Mouse (Mus musculus) CD4-positive, CD25-positive, alpha-beta regulatory T cell, adult 9 weeks (primary cell): ENCODE data around the gene Olfr1475. TPM values are rescaled to one million over a fixed set of nuclear protein-coding genes. Genes with fewer than 3 reads are reported as not detected.

Experiments
- polyA plus RNA-seq: library from polyadenylated mRNA; unstranded; fragments of 100-300 nt; shearing (Covaris generic); gene quantifications from one replicate; pipeline ENCODE4 v1.2.1, GENCODE M21; 2017

The Olfr1475 gene
- not detected for polyA plus RNA-seq

DNA sequence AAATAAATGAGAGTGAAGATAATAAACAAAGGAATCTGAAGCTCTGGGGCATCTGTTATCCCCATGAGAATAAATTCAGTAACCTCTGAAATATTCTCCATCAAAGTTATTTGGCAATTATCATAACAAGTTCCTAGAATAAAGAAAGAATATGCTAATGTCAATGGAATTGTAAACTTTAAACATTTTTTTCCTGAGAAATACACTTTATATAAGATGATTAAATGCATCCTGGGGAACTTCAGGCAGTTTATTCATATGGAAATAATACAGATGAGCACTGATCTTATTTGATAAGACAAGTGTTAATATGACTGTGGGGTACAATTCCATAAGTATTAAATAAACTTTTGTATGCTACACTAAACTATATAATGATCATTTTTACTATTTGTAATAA is at the start of gene Olfr1475:
Gene Olfr1475 (minus strand): TSS at position 101 of the 400 bp plus-strand sequence.

GRCm38 (mm10) chr19:13527613-13528012 is 47.6 kb upstream of the Olfr1475 start, which contains the start of gene Olfr1480:
Gene Olfr1480 (plus strand): TSS chr19:13527913.

GRCm38 (mm10) chr19:13500246-13500645 is 20.2 kb upstream of the Olfr1475 start, which contains the start of gene Olfr1477:
Gene Olfr1477 (plus strand): TSS chr19:13500546.

DNA sequence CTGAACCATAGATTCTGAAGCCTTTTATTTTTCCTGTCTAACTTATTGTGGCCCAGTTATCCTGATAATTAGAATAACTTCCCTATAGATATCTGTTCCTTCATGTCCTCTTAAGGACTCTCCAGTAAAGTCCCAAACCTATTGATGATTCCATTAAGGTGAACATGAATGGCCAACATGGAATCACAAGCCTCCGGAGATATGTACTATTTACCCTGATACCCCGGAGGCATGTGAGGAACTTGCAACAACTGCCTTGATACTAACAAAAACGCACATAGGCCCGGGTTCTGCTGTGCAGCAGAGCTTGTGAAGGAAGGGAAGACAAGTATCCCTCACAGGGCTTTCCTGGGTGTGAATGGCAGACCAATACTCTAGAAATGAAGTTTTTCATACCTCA is 10.7 kb downstream of the Olfr1475 start, which contains the start of gene Olfr1474:
Gene Olfr1474 (plus strand): TSS at position 301 of the 400 bp plus-strand sequence.

DNA sequence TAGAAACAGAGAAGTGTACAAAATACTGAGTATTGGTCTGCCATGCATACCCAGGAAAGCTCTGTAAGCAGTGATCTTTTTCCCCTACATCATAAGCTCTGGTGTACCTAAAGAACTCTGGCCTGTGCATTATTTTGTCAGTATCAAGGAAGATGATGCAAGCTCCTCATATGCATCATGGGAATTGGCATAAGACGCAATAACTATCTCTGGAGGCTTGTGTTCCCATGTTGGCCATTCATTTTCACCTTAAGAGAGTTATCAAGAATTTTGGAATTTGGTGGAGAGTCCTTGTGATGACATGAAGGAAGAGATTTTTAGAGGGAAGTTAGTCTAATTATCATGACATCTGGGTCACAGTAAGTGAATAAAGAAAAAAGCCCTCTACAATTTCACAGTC is 24.0 kb downstream of the Olfr1475 start, which contains the start of gene Olfr1472:
Gene Olfr1472 (minus strand): TSS at position 101 of the 400 bp plus-strand sequence.

GRCm38 (mm10) chr19:13443109-13443508 is 36.9 kb downstream of the Olfr1475 start, which contains the start of gene Olfr1471:
Gene Olfr1471 (plus strand): TSS chr19:13443409.

Other genes starting within 250 kb of the Olfr1475 start
- not detected for gene Olfr1463, start 248.9 kb downstream of the Olfr1475 start, polyA plus RNA-seq
- not detected for gene Olfr1465, start 164.7 kb downstream of the Olfr1475 start, polyA plus RNA-seq
- not detected for gene Olfr1466, start 141.3 kb downstream of the Olfr1475 start, polyA plus RNA-seq
- gene Olfr1467, start 118.0 kb downstream of the Olfr1475 start, polyA plus RNA-seq, result not detected
- gene Olfr1469, start 72.3 kb downstream of the Olfr1475 start, polyA plus RNA-seq, result not detected
- gene Olfr1471, start 36.8 kb downstream of the Olfr1475 start, polyA plus RNA-seq, result 0.11 TPM
- not detected for gene Olfr1472, start 24.1 kb downstream of the Olfr1475 start, polyA plus RNA-seq
- not detected for gene Olfr1474, start 10.6 kb downstream of the Olfr1475 start, polyA plus RNA-seq
- gene Olfr1477, start 20.4 kb upstream of the Olfr1475 start, polyA plus RNA-seq, result not detected
- gene Olfr1480, start 47.7 kb upstream of the Olfr1475 start, polyA plus RNA-seq, result not detected
- gene Olfr1484, start 103.3 kb upstream of the Olfr1475 start, polyA plus RNA-seq, result not detected
- gene Olfr1487, start 137.2 kb upstream of the Olfr1475 start, polyA plus RNA-seq, result not detected
- gene Olfr1489, start 151.4 kb upstream of the Olfr1475 start, polyA plus RNA-seq, result not detected
- not detected for gene Olfr1490, start 170.9 kb upstream of the Olfr1475 start, polyA plus RNA-seq
- gene Olfr1491, start 217.1 kb upstream of the Olfr1475 start, polyA plus RNA-seq, result not detected
- not detected for gene Olfr1493-ps1, start 243.1 kb upstream of the Olfr1475 start, polyA plus RNA-seq